Mouse (Mus musculus) right cerebral cortex, postnatal 14 days (tissue): ENCODE results near the gene Ipo5.

Source experiments
- DNase-seq: peaks from one replicate; pipeline ENCODE4 v3.0.0; 2022

The Ipo5 gene

GRCm38 (mm10) chr14:120925731-120926585, 14.9 kb downstream of the Ipo5 start:
- no peak for DNase-seq

- no peak for DNase-seq
Measured at GRCm38 (mm10) chr14:120931236-120931635, 20.2 kb downstream of the Ipo5 start.

- DNase-seq = no peak
Measured at GRCm38 (mm10) chr14:120933624-120934023, 22.6 kb downstream of the Ipo5 start.

- no peak for DNase-seq
Measured at GRCm38 (mm10) chr14:120937102-120937501, 26.1 kb downstream of the Ipo5 start.

GRCm38 (mm10) chr14:120942803-120943202, 31.8 kb downstream of the Ipo5 start:
- no peak for DNase-seq

- DNase-seq = no peak
Measured at GRCm38 (mm10) chr14:120945146-120945545, 34.1 kb downstream of the Ipo5 start.

GRCm38 (mm10) chr14:120947104-120947503, 36.1 kb downstream of the Ipo5 start:
- DNase-seq = no peak

GRCm38 (mm10) chr14:120949002-120949401, 38.0 kb downstream of the Ipo5 start:
- DNase-seq = no peak

- DNase-seq = no peak
Measured at GRCm38 (mm10) chr14:120950068-120950467, 39.0 kb downstream of the Ipo5 start.

GRCm38 (mm10) chr14:120952434-120952833, 41.4 kb downstream of the Ipo5 start:
- DNase-seq = no peak

- DNase-seq = no peak
Measured at GRCm38 (mm10) chr14:120960551-120960950, 49.5 kb downstream of the Ipo5 start.

GRCm38 (mm10) chr14:120960991-120961390, 50.0 kb downstream of the Ipo5 start:
- no peak for DNase-seq

- DNase-seq = no peak
Measured at GRCm38 (mm10) chr14:120967072-120967471, 56.0 kb downstream of the Ipo5 start.

GRCm38 (mm10) chr14:120968723-120969122, 57.7 kb downstream of the Ipo5 start:
- no peak for DNase-seq

- DNase-seq = no peak
Measured at GRCm38 (mm10) chr14:120969673-120970072, 58.6 kb downstream of the Ipo5 start.

GRCm38 (mm10) chr14:120970637-120971036, 59.6 kb downstream of the Ipo5 start:
- DNase-seq = peak; percentile 33

GRCm38 (mm10) chr14:120971313-120971712, 60.3 kb downstream of the Ipo5 start:
- DNase-seq = no peak

GRCm38 (mm10) chr14:120979559-120979958, 68.5 kb downstream of the Ipo5 start:
- peak; percentile 35 for DNase-seq

GRCm38 (mm10) chr14:120989126-120989525, 78.1 kb downstream of the Ipo5 start:
- DNase-seq = no peak
